ENCODE assay signal across 7 mouse cellular contexts in the genomic region with DNA sequence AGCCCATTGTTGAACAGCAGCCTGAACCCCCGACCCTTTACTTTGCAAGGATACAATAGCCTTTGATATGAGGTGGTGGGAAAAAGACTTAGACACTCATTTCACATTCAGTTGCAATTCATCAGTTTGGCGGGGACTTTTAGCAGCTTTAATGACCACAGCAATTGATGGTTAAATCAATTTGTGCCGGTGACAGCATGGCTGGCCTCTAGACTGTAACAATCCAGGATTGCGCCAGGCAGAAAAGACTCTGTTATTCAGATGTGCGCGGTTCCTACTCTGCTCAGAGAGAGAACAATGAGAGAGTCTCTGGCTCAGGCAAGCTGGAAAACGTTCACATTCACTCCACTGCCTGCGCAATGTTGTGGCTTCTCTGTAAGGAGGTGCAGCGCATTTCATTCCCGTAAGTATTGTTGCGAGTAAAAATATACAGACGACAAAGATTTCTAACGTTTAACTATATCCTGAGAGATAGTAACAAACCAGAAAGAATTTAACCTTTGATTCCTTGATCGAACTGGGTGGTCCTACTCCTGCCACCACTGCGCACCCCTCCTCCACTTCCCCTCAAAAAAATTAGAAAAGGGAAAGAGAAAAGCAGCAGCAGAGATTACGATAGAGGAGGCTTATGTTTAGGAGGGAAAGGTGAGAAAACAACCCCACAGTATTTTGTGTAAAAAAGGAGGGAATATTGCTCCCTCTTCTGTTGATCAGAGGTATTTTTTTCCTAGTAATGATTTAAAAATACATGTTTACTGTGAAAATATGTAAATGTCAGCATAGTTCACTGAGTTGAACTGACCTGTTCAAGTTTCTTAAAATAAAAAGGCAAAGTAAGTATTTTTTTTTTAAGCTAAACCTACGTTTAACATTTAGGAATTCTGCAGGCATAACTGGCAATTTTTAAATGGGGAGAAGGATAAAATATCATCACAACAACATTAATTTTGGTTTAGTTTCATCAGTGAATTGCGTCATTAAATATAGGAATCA.
DNase-seq lines count a peak whose midpoint lies in the region; ATAC-seq lines count a peak whose summit lies in the region.

No protein-coding gene starts in this region.

- no peaks in the 10 kb centered on the region for H3K9me3 ChIP-seq in kidney, embryonic 16.5 days (ENCODE audit: low read length)
- H3K9me3 ChIP-seq in liver, embryonic 11.5 days (ENCODE audit: control insufficient read depth, low read length) = no peaks in the 10 kb centered on the region
- no peaks in the 10 kb centered on the region; the same call in 1 of the 2 replicates for H3K9me3 ChIP-seq in neural tube, embryonic 12.5 days

- 17% methylated on average over 18 of the region's 18 CpGs for WGBS in kidney, embryonic 16.5 days
- 23% methylated on average over 18 of the region's 18 CpGs for WGBS in liver, embryonic 11.5 days
- WGBS in neural tube, embryonic 12.5 days = 4% methylated on average over 18 of the region's 18 CpGs

- peak overlapping the region; percentile 32 for H3K9ac ChIP-seq in kidney, embryonic 16.5 days (replicated peaks; ENCODE audit: low read length)
- no peak overlapping the region for H3K9ac ChIP-seq in liver, embryonic 11.5 days (ENCODE audit: low read depth, low read length)
- H3K9ac ChIP-seq in neural tube, embryonic 12.5 days = peak overlapping the region; percentile 30; the same call in 1 of the 2 replicates

- no peaks in the 10 kb centered on the region for H3K27me3 ChIP-seq in kidney, embryonic 16.5 days (ENCODE audit: insufficient read depth, low read length)
- H3K27me3 ChIP-seq in liver, embryonic 11.5 days (replicated peaks; ENCODE audit: control insufficient read depth, insufficient read depth, low read length) = no peaks in the 10 kb centered on the region
- H3K27me3 ChIP-seq in neural tube, embryonic 12.5 days (replicated peaks) = no peaks in the 10 kb centered on the region

- H3K4me3 ChIP-seq in kidney, embryonic 16.5 days (ENCODE audit: low read length) = peak overlapping the region; percentile 35
- no peak overlapping the region for H3K4me3 ChIP-seq in liver, embryonic 11.5 days (ENCODE audit: low read depth, low read length)
- peak overlapping the region; percentile 20; the same call in 1 of the 2 replicates for H3K4me3 ChIP-seq in neural tube, embryonic 12.5 days

- peak overlapping the region; percentile 64 for H3K4me2 ChIP-seq in kidney, embryonic 16.5 days (replicated peaks; ENCODE audit: low read depth, low read length)
- peak overlapping the region; percentile 46 for H3K4me2 ChIP-seq in liver, embryonic 11.5 days
- H3K4me2 ChIP-seq in neural tube, embryonic 12.5 days (replicated peaks) = peak overlapping the region; percentile 55

- H3K27ac ChIP-seq in kidney, embryonic 16.5 days (ENCODE audit: low read length) = peak overlapping the region; percentile 38; the same call in 1 of the 2 replicates
- no peak overlapping the region for H3K27ac ChIP-seq in liver, embryonic 11.5 days (ENCODE audit: low read depth, low read length)
- H3K27ac ChIP-seq in neural tube, embryonic 12.5 days = peak overlapping the region; percentile 79

- DNase-seq in adipocyte (ENCODE audit: low spot score) = peak; percentile 66
- peak; percentile 90 for DNase-seq in embryo, embryonic 10 days (ENCODE audit: low spot score)
- peak; percentile 15 for DNase-seq in gastrocnemius, postnatal 25 days
- no peak for DNase-seq in liver, embryonic 11.5 days (ENCODE audit: low spot score)
- no peak for DNase-seq in B cell, adult 2 months

- no peaks in the 10 kb centered on the region for H3K4me1 ChIP-seq in kidney, embryonic 16.5 days (ENCODE audit: insufficient read depth, low read length)
- H3K4me1 ChIP-seq in liver, embryonic 11.5 days (replicated peaks; ENCODE audit: control insufficient read depth, insufficient read depth, low read length) = no peaks in the 10 kb centered on the region
- H3K4me1 ChIP-seq in neural tube, embryonic 12.5 days = peaks cover 6% of the 10 kb centered on the region

- ATAC-seq in kidney, embryonic 16.5 days (ENCODE audit: low FRiP score, low TSS enrichment) = peak; percentile 70; the same call in 1 of the 2 replicates
- ATAC-seq in liver, embryonic 11.5 days (replicated peaks; ENCODE audit: low FRiP score) = no peak
- peak; percentile 96 for ATAC-seq in neural tube, embryonic 12.5 days (ENCODE audit: low FRiP score, low read depth)

- no peaks in the 10 kb centered on the region for H3K36me3 ChIP-seq in kidney, embryonic 16.5 days (ENCODE audit: insufficient read depth, low read length)
- no peaks in the 10 kb centered on the region for H3K36me3 ChIP-seq in liver, embryonic 11.5 days (ENCODE audit: control insufficient read depth, insufficient read depth, low read length)
- H3K36me3 ChIP-seq in neural tube, embryonic 12.5 days = no peaks in the 10 kb centered on the region

Comparison
In these comparisons a context has a peak if more than half of its experiments do, and no peak if none do; other contexts are left out.
1. DNase-seq: peak in adipocyte (single experiment), embryo, embryonic 10 days (single experiment) and gastrocnemius, postnatal 25 days (single experiment); none in liver, embryonic 11.5 days (single experiment) and B cell, adult 2 months (0 of 2).
2. Peak in every context shown above with its lines, with median percentiles within 50 percentile points of each other: H3K4me2 ChIP-seq.